Mouse (Mus musculus) urinary bladder, postnatal 10 days (tissue): ENCODE measurements around the gene Sufu.
A peak's percentile ranks its signal among the peaks of the same experiment; 100 is the strongest.

Source experiments
- DNase-seq: peaks from one replicate; pipeline ENCODE4 v3.0.0; 2022; ENCODE audit warnings: low spot score

Gene Sufu

DNA sequence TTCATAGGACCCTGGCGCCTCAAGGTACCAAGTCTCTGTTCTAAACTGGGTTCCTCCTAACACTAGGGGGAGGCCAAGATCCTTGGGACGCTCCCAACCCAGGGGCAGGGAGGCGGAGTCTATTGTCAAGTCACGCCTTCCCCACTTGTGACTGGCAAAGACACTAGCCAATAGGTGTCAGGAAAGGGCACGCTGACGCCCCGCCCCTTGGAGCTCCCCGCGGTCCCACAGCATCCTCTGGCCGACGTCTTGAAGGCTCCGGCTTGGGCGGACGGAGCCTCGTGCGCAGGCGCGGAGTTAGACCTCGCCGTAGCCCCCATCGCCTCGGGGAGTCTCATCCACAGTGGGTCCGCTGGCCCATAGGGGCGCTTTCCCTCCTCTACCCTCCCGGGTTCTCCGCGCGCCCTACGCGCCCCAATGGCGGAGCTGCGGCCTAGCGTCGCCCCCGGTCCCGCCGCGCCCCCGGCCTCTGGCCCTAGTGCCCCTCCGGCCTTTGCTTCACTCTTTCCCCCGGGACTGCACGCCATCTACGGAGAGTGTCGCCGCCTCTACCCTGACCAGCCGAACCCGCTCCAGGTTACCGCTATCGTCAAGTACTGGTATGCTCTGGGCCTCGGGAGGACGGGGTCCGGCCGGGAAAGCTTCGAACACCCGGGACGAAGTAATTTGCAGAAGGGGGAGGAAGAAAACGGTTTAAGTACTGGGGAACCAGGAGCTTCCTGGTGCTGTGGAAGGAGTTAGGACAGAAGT lies at the start of gene Sufu:
Gene Sufu, plus strand, starts transcription at position 211 of the 750 bp plus-strand sequence.
- peak; percentile 84 for DNase-seq

DNA sequence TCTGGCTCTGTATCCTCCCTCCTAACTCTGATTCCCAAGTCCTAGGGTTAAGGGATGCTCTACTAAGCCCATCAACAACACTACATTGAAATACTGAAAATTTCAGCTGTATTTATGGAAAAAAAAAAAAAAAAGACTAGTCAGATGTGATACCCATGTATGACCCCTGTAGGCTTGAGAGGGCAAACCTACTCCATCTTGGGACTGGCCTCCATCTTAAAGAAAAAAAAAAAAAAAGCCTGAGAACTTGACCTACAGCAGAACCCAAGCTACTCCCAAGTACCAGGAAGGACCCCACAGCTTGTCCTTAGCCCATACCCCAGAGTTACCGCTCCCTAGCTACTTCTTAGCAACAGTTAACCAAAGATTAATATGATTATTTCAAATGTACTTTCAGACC lies 49.5 kb upstream of the Sufu start:
- DNase-seq = no peak

DNA sequence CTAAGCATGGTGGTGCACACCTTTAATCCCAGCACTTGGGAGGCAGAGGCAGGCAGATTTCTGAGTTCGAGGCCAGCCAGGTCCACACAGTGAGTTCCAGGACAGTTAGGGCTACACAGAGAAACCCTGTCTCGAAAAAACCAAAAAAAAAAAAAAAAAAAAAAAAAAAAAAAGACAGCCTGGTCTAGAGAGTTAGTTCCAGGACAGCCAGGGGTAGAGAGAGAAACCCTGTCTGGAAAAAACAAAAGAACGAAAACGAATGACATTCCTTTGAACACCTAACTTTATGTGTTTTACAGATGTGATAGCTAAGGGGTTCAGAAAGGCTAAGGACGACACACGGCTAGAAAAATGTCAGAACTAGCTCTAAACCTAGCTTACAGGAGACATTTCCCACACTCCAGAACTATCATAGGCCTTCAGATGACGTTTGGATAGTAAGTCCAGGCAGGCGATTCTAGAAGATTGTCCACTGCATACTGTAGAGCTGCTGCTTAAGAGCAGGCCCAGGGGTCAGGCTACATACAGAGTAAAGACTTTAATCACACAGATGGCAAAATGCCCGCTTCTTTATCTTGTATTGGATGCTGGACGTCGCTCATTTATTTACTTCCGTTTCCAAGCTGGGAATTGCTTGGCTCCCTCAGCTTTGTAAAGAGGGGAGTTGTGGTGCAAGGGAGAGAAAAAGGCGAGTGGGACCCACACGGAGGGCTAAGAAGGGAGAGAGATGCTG lies 48.6 kb upstream of the Sufu start:
- DNase-seq = no peak

DNA sequence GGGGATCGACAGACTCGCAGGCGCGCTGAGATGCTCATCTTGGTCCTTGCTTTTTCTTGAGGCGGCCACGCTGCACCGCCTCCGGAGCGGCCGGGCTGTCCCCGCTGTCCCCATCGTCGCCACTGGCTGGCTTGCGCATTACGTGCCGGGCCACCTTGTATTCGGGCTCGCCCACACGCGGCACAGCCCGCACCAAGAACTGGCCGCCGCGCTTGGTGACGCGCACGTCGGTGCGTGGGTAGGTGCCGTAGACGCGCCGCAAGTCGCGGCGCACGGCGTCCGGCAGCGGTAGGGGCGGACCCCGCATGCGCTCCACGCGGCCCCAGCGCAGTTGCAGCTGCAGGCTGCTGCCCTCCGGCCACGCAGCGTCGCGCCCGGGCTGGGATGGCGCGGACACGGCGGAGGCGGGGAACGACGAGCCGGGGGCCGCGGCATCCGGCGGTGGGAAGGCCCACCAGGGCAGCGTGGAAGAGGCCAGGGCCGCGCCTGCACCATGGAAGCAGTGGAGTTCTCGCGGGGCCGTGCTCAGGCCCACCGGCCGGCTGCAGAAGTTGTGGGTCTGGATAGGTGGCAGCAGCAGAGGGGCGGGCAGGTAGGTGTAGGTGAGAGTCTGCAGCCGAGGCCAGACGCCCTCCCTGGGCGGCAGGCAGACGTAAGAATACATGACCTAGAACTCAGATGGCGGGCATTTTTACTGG lies 47.8 kb upstream of the Sufu start:
- no peak for DNase-seq

DNA sequence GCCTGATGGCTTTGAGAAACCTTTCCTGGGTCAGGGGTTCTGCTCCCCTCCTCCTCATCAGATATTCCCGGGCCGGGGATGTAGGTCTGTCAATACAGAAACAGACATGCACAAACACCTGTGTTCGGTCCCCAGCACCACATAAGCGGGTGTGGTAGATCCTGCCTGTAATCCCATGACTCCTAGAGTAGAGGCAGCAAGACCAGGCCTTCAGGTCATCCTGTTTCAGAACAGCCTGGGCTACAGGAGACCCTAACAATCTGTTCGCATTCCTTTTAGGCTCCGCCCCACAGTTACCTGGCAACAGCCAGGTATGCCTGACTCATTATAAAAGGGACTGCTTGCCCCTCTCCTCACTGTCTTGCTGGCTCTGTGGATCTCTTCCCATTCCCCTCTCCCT lies 47.1 kb upstream of the Sufu start:
- no peak for DNase-seq

DNA sequence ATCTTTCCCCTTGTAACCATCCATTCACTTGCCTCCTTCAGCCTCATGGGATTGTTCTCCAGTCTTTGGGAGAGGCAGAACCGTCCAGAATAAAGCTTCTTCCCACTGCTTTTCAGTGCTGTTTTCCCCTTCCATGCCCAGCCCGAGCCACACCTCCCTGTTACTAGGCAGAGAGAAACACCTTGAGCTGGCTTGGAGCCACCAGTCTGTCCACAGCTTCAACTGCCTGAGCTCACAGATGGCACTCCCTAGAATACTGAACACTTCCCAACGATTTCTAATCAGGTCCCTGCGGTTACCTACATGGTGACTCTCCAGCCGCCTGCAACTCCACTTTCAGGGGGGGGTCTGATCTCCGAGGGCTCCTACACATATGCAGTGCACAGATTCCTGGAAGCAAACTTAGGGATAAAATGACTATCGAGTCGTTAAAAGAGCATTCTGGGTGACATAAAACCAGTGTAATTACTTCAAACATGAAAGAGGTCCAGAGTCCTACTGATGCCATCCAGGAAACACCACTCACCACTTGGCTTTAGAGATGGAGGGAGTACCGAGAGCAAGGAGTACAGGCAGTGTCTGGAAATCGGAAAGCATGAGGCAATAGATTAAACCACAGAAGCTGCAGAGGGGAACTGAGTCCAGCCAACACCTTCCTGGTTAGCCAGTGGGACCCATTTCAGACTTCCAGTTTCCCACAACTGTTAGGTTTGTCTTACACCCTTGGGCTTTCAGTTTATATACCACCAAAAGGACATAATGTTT lies 46.3 kb upstream of the Sufu start, which contains the start of gene 2310034G01Rik:
Gene 2310034G01Rik, minus strand, starts transcription at position 135 of the 765 bp plus-strand sequence.
- DNase-seq = no peak

DNA sequence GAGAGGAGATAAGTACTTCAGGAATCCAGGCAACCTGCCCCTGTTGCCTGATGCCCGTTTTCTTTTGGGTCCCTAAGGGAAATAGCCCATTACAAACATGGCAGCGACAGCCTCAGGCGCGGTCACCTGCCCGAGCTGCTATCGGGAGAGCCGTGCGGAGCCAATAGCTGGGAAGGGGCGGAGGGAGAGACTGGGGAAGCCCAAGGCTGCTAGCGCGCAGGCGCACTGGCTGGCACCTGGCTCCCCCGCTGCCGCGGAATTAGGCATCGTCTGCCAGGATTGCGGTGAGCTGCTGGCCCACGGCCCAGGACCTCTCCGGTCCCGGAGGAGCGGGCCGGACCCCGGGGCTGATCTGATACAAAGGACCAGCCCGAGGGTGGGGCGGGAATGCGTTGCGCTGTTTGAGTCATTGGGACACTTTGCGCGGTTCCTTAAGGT lies 40.0 kb upstream of the Sufu start:
- peak; percentile 42 for DNase-seq

DNA sequence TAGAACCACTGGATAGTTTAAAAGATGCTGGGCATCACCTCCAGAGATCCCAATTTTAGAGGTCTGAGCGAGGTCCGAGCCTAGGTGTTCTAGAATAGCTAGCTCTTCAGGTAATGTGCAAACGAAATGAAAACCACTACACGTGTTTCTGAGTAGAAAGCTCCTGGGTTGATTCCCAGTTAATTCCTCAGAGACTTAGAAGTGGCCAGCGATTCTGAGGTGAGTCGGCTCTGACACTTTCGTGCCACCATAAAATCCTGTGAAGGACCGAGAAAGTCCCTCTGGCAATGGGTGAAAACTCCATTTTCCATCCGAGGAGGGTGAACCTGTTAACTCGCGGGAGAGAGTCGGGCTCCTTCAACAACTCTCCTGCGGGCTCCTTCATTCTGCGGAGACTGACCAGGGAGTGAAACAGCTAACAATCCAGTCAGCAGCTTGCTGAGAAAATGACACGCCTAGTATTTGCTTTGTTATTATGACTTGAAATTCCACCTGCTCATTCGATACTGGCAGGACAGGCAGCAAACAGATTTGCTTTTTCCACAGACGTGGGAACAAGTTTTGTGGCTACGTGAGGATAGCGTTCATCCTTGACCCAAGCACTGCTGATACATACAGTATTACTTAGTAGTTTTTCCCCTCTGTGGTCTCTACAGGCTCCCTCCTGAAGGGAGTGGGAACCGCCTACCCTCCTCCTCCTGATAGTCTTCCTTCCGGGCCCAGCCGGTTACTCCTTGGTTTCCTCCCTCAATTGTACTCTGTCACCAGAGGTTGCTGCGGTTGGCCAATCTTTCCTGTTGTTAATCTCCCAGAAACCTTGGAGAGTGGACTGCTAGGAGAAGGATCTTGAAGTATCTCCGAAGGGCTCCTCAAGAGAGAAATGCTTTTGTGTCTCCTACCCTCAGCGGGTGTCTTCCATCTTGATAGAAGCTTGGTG lies 39.1 kb upstream of the Sufu start:
- DNase-seq = no peak

DNA sequence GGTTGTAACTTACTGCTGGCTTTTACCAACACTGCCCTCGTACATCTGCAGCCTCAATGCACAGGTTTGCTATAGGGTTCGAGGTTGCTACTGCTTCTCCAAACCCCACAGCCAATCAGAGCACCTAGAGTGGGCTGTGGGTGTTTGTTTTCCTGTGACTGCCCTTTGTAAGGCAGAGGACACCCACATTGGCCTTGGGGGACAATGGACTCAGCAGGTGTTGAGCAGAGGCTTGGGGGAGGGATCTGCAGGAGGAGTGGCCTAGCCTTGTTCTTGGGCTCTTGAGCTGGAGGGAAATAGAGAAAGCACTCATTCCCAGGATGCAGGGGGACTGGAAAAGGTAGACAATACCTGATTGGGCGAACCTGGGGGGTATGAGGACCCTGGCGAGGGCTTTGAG lies 38.3 kb upstream of the Sufu start:
- no peak for DNase-seq

DNA sequence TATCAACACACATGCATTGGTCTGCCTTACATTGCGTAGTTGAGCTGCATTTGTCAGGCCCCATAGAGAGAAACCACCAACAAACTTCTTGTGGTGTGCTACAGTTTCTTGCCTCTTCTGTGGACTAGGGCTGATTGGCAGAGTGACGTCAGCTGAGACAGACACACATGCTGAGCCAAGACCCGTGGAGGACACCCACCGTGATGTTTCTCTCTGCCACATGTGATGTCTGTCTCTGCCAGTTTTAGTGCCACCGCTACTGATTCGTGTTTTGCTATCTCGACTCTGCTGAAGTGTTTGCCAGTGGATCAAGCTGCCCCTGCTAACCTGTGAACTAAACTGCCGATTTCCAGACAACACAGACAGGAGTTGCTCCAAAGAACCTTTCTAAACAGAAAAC lies 34.6 kb upstream of the Sufu start:
- no peak for DNase-seq

DNA sequence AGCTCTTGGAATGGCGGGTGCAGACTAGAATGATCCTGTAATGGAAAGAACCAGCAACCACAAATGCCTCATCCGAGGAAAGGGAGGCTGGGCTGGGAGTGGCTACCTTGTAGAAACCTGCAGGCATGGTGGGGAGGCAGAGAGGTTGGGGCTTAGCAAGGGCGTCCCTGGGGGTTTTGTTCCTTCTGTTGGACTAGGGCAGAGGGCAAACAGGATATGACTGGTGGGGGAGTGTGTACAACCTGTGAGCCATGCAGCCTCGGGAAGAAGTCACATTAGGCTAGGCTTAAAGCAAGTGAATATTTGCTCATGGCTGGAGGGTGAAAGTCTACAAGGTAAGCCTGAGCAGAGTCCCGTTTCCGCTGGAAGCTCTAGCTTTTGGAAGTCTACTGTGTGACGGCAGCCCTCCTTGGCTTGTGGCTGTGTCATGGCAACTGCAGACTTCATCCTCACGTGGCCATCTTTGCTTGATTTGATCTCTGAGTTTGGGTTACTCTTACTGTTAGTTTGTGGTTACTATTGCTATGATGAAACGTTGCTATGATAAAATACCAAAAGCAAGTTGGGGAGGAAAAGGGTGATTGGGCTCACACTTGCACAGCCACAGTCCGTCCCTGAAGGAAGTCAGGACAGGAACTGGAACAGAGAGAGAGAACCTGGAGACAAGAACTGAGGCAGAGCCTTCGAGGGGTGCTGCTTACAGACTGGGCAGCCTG lies 33.2 kb upstream of the Sufu start:
- no peak for DNase-seq

DNA sequence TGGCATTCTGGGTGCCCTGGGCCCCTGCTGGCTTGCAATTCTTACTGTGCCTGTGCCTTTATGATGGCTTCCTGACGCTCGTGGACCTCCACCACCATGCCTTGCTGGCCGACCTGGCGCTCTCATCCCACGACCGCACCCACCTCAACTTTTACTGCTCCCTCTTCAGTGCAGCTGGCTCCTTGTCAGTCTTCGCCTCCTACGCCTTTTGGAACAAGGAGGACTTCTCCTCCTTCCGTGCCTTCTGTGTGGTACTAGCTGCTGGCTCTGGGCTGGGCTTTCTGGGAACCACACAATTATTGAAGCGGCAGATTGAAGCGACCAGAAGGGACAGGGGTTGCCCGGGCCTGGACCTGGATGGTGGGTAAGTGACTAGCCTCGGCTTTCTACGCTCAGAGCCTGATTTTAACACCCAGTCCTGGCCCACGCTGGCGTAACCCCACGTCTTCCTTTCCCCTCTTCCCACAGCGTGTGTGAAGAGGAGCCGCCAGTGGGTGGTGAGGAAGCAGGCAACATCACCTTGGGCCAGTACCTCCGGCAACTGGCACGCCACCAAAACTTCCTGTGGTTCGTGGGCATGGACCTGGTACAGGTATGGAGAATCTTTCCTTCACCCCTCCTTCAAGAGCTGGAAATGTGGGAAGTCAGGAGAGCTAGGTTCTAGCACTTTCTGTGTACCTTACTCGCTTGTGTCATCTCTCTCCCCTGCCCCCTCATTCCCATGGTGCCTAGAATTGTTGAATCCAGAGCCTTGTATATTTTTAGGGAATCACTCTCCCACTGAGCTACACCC lies 28.7 kb upstream of the Sufu start:
- DNase-seq = no peak

DNA sequence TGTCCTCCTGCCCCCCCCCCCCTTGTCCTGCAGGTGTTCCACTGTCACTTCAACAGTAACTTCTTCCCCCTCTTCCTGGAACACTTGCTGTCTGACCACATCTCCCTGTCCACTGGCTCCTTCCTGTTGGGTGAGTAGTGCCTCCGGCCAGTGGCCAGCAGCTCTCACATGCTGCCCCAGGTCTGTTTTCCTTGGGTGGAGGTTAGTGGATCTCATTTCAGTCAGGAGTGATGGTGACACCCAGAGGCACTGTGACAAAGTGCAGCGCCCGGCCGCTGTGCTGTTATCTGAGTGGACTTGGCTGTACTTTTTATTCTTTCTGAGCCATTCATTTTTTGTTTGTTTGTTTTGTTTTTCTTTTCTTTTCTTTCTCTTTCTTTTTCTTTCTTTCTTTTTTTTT lies 27.5 kb upstream of the Sufu start:
- no peak for DNase-seq

DNA sequence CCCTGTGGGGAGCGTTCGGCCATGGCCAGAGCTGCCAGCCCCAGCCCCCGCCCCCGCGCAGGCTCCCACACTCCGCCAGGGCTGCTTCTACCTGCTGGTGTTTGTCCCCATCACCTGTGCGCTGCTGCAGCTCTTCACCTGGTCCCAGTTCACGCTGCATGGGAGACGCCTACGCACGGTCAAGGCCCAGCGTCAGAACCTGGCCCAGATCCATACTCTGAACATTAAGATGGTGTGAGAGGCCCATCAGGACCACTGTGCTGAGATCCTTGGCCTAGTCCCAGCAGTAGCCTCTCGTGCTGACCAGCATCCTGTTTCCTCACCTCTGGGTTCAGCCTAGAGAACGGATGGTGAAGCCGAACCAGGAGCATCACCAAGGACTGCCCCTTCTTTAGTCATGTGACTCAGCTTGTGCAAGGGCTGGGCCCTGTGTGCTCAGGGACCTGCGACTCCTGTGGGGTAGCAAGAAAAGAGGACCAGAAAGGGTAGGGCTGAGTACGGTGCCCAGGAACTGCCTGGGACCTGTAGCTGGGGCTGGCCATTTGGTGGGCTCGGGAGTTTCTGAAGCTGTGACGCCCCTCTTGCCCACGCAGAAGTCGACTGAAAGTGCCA lies 22.1 kb upstream of the Sufu start:
- DNase-seq = no peak

DNA sequence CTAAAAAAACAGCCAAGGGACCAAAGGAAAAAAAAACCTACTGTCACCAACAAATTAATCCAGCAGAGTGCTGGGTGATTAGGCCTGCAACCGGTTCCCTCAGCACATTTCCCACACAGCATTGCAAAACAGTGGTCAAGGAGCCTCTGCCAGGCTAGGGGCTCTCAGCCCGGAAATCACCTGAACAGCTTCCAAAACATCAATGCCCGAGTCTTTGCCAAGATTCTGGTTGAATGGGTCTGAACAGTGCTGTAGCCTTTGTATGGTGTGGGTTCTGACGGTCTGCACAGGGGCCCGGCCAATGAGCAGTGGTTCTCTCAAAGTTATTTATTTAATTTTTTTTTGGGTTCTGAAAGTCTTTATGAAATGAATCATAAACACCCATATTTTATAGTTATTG lies 21.2 kb upstream of the Sufu start:
- DNase-seq = no peak

DNA sequence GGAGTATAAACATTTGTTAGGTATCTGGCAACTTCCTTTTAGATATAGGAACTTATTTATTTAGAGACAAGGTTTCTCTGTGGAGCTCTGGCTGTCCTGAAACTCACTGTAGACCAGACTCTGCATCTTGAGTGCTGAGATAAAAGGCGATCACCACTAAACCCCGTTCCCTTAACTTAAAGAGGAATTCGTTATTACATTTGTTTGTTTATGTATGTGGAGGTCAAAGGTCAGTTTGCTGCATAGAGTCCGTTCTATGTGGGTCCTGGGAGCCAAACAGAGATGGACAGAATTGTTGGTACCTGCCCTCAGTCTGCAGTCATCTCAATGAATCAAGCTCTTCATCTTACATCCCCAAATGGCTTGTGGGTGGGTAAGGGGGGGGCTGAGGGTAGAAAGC lies 20.8 kb upstream of the Sufu start:
- no peak for DNase-seq

DNA sequence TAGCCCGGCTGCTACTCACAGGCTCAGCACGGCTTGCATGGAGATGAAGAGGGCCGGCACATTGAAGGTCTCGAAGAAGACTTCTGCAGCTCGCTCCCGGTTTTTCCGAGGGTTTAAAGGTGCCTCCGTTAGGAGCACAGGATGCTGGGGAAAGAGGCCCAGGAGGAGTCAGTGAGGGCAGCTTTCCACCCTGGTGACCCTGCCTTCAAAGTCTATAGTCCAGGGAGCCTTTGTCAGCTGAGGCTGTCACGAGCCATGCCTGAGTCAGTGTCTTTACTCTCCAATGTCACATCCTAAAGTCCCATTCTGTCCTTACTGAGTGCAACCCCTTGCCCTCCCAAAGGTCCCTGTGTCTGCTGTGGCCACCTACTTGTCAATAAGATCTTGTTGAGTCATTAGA lies 14.4 kb upstream of the Sufu start:
- DNase-seq = no peak

DNA sequence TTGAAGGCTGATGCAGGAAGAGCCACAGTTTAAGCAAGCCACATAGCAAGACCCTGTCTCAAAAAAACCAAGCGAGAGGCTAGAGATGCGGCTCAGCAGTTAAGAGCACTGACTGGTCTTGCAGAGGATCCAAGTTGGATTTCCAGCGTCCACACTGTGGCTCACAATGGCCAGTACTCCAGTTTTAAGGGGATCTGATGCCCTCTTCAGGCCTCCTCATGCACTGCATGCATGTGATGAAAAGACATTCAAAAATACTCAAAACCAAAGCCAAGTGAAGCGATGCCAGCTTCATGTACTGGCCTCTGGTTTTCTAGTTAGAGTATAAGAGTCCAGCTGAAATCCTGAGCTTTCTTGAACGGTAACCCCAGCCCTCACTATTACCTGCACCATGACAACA lies 6.8 kb upstream of the Sufu start:
- no peak for DNase-seq

DNA sequence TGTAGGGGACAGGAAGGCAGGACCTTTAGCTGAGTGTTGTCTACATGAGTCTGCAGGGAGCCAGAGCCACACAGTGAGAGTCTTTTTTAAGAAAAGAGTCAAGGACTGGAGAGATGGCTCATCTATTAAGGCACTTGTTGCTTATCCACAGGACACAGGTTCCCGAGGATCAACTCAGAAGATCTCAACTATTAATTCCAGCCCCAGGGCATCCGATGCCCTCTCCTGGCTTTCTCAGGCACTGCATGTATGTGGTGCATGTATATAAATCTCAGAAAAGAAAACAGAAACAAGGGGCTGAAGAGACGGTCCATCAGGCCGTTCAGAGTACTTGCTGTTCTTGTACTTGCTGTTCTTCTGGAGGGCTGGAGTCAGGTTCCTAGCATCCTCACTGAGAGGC lies 4.7 kb upstream of the Sufu start:
- no peak for DNase-seq
